Mouse (Mus musculus): Measurements from ENCODE around the gene Trim24.
"Not testable (repeated sequence)": the region's sequence is repeated elsewhere in the genome, so short reads cannot be mapped to it uniquely, and the experiment has no call there.

Gene Trim24

GRCm38 (mm10) chr6:37870245-37871136 is at the start of gene Trim24:
Trim24 (plus strand) TSS chr6:37870811.
- in situ Hi-C loops (cut with MboI; ENCODE audit: low pct_unique_long_range_greater_than_20kb in 1 of 2, low sequenced_read_pairs in 2 of 2, unreplicated experiment in 1 of 2): no loop called here

DNA sequence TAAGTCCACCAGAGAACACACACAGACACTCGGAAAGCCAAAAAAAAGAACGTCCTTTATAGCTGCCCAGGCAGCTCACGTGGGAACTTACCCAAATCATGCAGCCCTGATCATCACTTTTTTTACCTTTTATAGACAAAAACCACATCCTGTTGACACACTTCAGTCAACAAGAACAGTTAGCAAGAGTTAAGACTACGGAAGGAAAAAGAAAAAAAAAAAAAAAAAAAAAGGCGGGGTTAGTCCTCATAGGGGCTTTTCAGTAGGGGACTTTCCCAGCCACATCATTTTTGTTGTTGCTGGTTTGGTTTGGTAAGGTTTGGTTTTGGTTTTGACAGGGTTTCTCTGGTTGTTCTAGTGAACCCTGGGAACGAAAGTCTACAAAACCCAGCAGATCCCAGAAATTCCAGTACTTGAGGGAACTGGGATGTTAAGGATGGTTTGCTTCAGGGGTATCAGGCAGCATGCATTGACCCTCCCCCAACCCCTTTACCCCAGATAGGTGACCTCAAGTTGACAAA is 49.0 kb upstream of the Trim24 start:
- in situ Hi-C loops (cut with MboI; ENCODE audit: low pct_unique_long_range_greater_than_20kb in 1 of 2, low sequenced_read_pairs in 2 of 2, unreplicated experiment in 1 of 2): no loop called here

GRCm38 (mm10) chr6:37822390-37822789 is 48.2 kb upstream of the Trim24 start:
- in situ Hi-C loops (cut with MboI; ENCODE audit: low pct_unique_long_range_greater_than_20kb in 1 of 2, low sequenced_read_pairs in 2 of 2, unreplicated experiment in 1 of 2): no loop called here

- in situ Hi-C loops (cut with MboI; ENCODE audit: low pct_unique_long_range_greater_than_20kb in 1 of 2, low sequenced_read_pairs in 2 of 2, unreplicated experiment in 1 of 2): no loop called here
Measured at GRCm38 (mm10) chr6:37823731-37824130, 46.9 kb upstream of the Trim24 start.

- in situ Hi-C loops (cut with MboI; ENCODE audit: low pct_unique_long_range_greater_than_20kb in 1 of 2, low sequenced_read_pairs in 2 of 2, unreplicated experiment in 1 of 2): not testable (repeated sequence)
Measured at GRCm38 (mm10) chr6:37825331-37826115, 45.1 kb upstream of the Trim24 start.

GRCm38 (mm10) chr6:37828955-37829354 is 41.7 kb upstream of the Trim24 start:
- in situ Hi-C loops (cut with MboI; ENCODE audit: low pct_unique_long_range_greater_than_20kb in 1 of 2, low sequenced_read_pairs in 2 of 2, unreplicated experiment in 1 of 2): no loop called here

GRCm38 (mm10) chr6:37829631-37830030 is 41.0 kb upstream of the Trim24 start:
- in situ Hi-C loops (cut with MboI; ENCODE audit: low pct_unique_long_range_greater_than_20kb in 1 of 2, low sequenced_read_pairs in 2 of 2, unreplicated experiment in 1 of 2): no loop called here

- in situ Hi-C loops (cut with MboI; ENCODE audit: low pct_unique_long_range_greater_than_20kb in 1 of 2, low sequenced_read_pairs in 2 of 2, unreplicated experiment in 1 of 2): no loop called here
Measured at GRCm38 (mm10) chr6:37833691-37834090, 36.9 kb upstream of the Trim24 start.

DNA sequence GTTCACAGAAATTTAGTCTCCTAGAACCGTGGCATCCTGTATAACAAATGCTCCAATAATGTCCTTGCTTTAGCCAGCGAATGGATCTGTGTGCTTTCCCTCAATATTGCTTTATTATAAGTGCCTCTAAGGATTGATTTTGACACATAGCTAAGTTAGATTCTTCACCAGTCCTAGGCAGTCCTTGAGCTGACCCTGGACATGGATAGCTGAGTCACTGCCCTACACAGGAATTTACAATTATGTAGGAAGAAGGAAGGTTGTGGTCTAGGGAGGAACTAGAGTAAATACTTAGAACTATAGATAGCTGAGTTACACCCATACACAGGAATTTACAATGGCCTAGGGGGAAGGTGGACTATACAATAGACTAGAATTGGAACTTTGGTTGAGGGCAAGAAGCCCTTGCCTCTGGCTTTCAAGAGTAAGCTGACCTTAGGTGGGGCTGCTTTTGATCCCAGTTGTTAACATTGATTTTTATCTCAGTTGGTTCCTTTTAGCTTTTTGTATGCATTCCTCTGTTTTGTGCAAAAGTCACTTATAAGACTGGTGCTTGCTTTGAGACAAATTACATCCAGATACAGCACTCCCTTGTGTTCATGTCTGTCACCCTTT is 33.6 kb upstream of the Trim24 start:
- in situ Hi-C loops (cut with MboI; ENCODE audit: low pct_unique_long_range_greater_than_20kb in 1 of 2, low sequenced_read_pairs in 2 of 2, unreplicated experiment in 1 of 2): not testable (repeated sequence)

- in situ Hi-C loops (cut with MboI; ENCODE audit: low pct_unique_long_range_greater_than_20kb in 1 of 2, low sequenced_read_pairs in 2 of 2, unreplicated experiment in 1 of 2): no loop called here
Measured at GRCm38 (mm10) chr6:37842779-37843605, 27.6 kb upstream of the Trim24 start.

DNA sequence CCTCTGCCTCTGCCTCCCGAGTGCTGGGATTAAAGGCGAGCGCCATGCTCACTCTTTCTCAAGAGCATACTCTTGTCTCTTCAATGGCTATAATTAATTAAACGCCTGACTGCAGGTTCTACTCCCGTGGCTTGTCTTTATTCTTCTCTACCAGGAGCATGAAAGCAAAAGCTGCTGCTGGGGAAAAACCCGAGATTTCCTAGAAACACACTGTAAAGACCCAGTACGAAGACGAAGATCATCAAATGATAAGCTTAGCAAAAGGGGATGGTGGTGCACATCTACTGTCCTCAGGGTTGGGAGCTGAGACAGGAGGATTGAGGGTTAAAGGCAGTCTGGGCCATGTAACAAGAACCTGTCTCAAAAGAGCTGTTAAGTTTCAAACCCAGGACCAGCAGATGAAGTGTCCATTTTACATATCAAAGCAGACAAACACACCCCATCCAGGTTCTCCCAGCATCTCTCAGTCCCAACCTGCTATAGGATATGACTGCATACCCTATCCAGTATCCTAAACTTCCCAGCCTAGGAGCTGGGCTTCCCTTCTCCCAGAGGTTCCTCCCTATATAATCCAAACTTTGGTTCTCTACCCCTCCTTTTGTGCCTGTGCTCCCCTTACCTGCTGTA is 26.9 kb upstream of the Trim24 start:
- in situ Hi-C loops (cut with MboI; ENCODE audit: low pct_unique_long_range_greater_than_20kb in 1 of 2, low sequenced_read_pairs in 2 of 2, unreplicated experiment in 1 of 2): no loop called here

- in situ Hi-C loops (cut with MboI; ENCODE audit: low pct_unique_long_range_greater_than_20kb in 1 of 2, low sequenced_read_pairs in 2 of 2, unreplicated experiment in 1 of 2): not testable (repeated sequence)
Measured at GRCm38 (mm10) chr6:37844947-37845346, 25.7 kb upstream of the Trim24 start.

- in situ Hi-C loops (cut with MboI; ENCODE audit: low pct_unique_long_range_greater_than_20kb in 1 of 2, low sequenced_read_pairs in 2 of 2, unreplicated experiment in 1 of 2): not testable (repeated sequence)
Measured at GRCm38 (mm10) chr6:37847531-37847930, 23.1 kb upstream of the Trim24 start.

DNA sequence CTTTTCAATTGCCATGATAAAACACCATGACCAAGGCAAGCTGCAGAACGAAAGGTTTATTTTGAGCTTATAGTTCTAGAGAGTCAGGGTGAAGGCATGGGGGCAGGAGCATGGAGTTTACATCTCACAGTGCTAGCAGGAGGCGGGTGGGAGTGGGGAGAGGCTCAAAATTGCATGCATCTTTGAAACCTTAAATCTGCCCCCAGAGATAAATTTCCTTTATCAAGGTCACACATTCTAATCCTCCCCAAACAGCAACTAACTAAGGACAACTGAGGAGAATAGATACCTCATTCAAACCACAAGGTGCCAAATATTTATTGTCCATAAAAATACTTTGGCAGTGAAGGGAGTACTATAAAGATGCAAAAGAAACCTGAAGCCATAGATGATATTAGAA is 19.3 kb upstream of the Trim24 start:
- in situ Hi-C loops (cut with MboI; ENCODE audit: low pct_unique_long_range_greater_than_20kb in 1 of 2, low sequenced_read_pairs in 2 of 2, unreplicated experiment in 1 of 2): no loop called here

GRCm38 (mm10) chr6:37853289-37853688 is 17.3 kb upstream of the Trim24 start:
- in situ Hi-C loops (cut with MboI; ENCODE audit: low pct_unique_long_range_greater_than_20kb in 1 of 2, low sequenced_read_pairs in 2 of 2, unreplicated experiment in 1 of 2): no loop called here

DNA sequence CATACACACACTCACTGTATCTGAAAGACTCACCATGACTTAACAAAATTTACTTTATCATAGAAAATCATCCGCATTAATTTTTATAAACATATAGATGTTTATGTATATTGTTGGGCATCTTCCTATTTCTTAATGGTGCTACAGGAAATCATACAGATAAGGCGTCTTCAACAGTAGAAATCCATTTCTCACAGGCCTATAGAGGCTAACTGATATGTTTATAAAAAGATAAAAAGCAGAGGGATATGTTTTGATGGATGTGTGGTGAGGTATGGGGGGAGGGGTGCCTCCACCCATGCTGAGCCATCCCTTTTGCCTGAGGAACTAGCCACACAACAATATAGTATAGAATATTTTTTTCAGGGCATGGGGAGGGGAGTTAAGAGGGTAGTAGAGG is 15.2 kb upstream of the Trim24 start:
- in situ Hi-C loops (cut with MboI; ENCODE audit: low pct_unique_long_range_greater_than_20kb in 1 of 2, low sequenced_read_pairs in 2 of 2, unreplicated experiment in 1 of 2): no loop called here

DNA sequence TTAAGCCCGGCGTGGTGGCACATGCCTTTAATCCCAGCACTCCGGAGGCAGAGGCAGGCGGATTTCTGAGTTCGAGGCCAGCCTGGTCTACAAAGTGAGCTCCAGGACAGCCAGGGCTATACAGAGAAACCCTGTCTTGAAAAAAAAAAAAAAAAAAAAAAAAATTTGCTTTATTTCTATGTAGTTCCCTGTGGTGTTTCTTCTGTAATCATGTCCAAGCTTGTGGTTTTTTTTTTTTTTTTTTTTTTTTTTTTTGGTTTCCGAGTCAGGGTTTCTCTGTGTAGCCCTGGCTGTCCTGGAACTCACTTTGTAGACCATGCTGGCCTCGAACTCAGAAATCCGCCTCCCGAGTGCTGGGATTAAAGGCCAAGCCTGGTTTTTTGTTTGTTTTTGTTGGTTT is 14.3 kb upstream of the Trim24 start:
- in situ Hi-C loops (cut with MboI; ENCODE audit: low pct_unique_long_range_greater_than_20kb in 1 of 2, low sequenced_read_pairs in 2 of 2, unreplicated experiment in 1 of 2): not testable (repeated sequence)
